Mouse (Mus musculus) MEL (cell line): Measurements from ENCODE around the gene Gm13420. TPM values are rescaled to one million over a fixed set of nuclear protein-coding genes. Genes with fewer than 3 reads are reported as not detected.
"Not testable (repeated sequence)": the region's sequence is repeated elsewhere in the genome, so short reads cannot be mapped to it uniquely, and the experiment has no call there.

ENCODE experiments used
- DNase-seq: peaks from one replicate; pipeline ENCODE4 v3.0.0; 2011; ENCODE audit warnings: low read depth, low spot score
- H3K27ac ChIP-seq: 2 replicates; pipeline ENCODE4 v1.5.1; 2012; ENCODE audit warnings: low read depth, mild to moderate bottlenecking, control low read depth, low read length, moderate library complexity; ENCODE audit not compliant: control insufficient read depth
- H3K27me3 ChIP-seq, 2 experiments: fragments of 150-350 bp in 1 of 2; sonication (generic) in 1 of 2; 2 replicates each; pipeline ENCODE4 v1.6.1; 2012; ENCODE audit warnings: low read length in 2 of 2, mild to moderate bottlenecking in 2 of 2, improper control_type of control experiment in 1 of 2, moderate library complexity in 1 of 2; ENCODE audit not compliant: insufficient read depth in 2 of 2, control insufficient read depth in 1 of 2
- H3K36me3 ChIP-seq, 2 experiments: 2 replicates each; pipeline ENCODE4 v1.6.1; 2012 to 2014; ENCODE audit warnings: low read length in 2 of 2, improper control_type of control experiment in 1 of 2, inconsistent platforms in 1 of 2, mild to moderate bottlenecking in 1 of 2; ENCODE audit not compliant: insufficient read depth in 2 of 2, control insufficient read depth in 1 of 2
- H3K4me1 ChIP-seq, 2 experiments: fragments of 150-350 bp in 1 of 2; sonication (generic) in 1 of 2; 2 replicates each; pipeline ENCODE4 v1.6.1; 2012; ENCODE audit warnings: low read length in 2 of 2, improper control_type of control experiment in 1 of 2, mild to moderate bottlenecking in 1 of 2; ENCODE audit not compliant: insufficient read depth in 2 of 2, control insufficient read depth in 1 of 2
- H3K4me3 ChIP-seq, 2 experiments: fragments of 150-350 bp in 1 of 2; sonication (generic) in 1 of 2; 2 replicates each; pipeline ENCODE4 v1.5.1; 2012; ENCODE audit warnings: low read depth in 2 of 2, low read length in 2 of 2, mild to moderate bottlenecking in 2 of 2, moderate library complexity in 2 of 2, control low read depth in 1 of 2, improper control_type of control experiment in 1 of 2; ENCODE audit not compliant: control insufficient read depth in 1 of 2, insufficient read depth in 1 of 2
- H3K79me2 ChIP-seq: 2 replicates; pipeline ENCODE4 v1.6.1; 2012; ENCODE audit warnings: mild to moderate bottlenecking, low read length, moderate library complexity; ENCODE audit not compliant: control insufficient read depth, poor library complexity, insufficient read depth
- H3K9ac ChIP-seq: 2 replicates; pipeline ENCODE4 v1.6.1; 2012; ENCODE audit warnings: low read depth, mild to moderate bottlenecking, control low read depth, low read length, moderate library complexity; ENCODE audit not compliant: control insufficient read depth, poor library complexity, severe bottlenecking
- H3K9me3 ChIP-seq: fragments of 150-350 bp; sonication (generic); replicated peaks from 2 replicates; pipeline ENCODE4 v1.6.1; 2012; ENCODE audit warnings: mild to moderate bottlenecking, low read length, improper control_type of control experiment, moderate library complexity; ENCODE audit not compliant: insufficient read depth
- CHD2 ChIP-seq: IDR thresholded peaks from 2 replicates; pipeline ENCODE4 v1.6.1; 2011; ENCODE audit warnings: low read length, improper control_type of control experiment
- CTCF ChIP-seq, 3 experiments: IDR thresholded peaks in 2 of 3; conservative IDR thresholded peaks in 1 of 3; 2 replicates each; pipeline ENCODE4 v1.5.1; 2011 to 2012; ENCODE audit warnings: low read length in 3 of 3, low read depth in 2 of 3, mild to moderate bottlenecking in 2 of 3, improper control_type of control experiment in 1 of 3, inconsistent platforms in 1 of 3, mixed read lengths in 1 of 3, moderate library complexity in 1 of 3; ENCODE audit not compliant: control insufficient read depth in 1 of 3, insufficient read depth in 1 of 3, poor library complexity in 1 of 3, severe bottlenecking in 1 of 3
- EP300 ChIP-seq, 2 experiments: IDR thresholded peaks; 2 replicates each; pipeline ENCODE4 v1.6.1; 2011; ENCODE audit warnings: improper control_type of control experiment in 2 of 2, low read length in 2 of 2, low read depth in 1 of 2, mild to moderate bottlenecking in 1 of 2
- KAT2A ChIP-seq: conservative IDR thresholded peaks from 2 replicates; pipeline ENCODE4 v1.6.1; 2012; ENCODE audit warnings: low read depth, low read length, improper control_type of control experiment, inconsistent platforms
- MAZ ChIP-seq: IDR thresholded peaks from 2 replicates; pipeline ENCODE4 v1.6.1; 2012; ENCODE audit warnings: low read depth, mild to moderate bottlenecking, inconsistent platforms, low read length, improper control_type of control experiment
- MXI1 ChIP-seq: IDR thresholded peaks from 2 replicates; pipeline ENCODE4 v1.6.1; 2011; ENCODE audit warnings: mild to moderate bottlenecking, low read depth, low read length, improper control_type of control experiment
- MYC ChIP-seq: IDR thresholded peaks from 2 replicates; pipeline ENCODE4 v1.6.1; 2011; ENCODE audit warnings: low read depth, mild to moderate bottlenecking, low read length, improper control_type of control experiment, moderate library complexity
- POLR2AphosphoS2 ChIP-seq: IDR thresholded peaks from 2 replicates; pipeline ENCODE4 v1.6.1; 2011; ENCODE audit warnings: low read length, improper control_type of control experiment
- RAD21 ChIP-seq: IDR thresholded peaks from 2 replicates; pipeline ENCODE4 v1.6.1; 2011; ENCODE audit warnings: mild to moderate bottlenecking, low read depth, low read length, improper control_type of control experiment
- SMC3 ChIP-seq: IDR thresholded peaks from 2 replicates; pipeline ENCODE4 v1.6.1; 2011; ENCODE audit warnings: low read depth, low read length, improper control_type of control experiment
- ZC3H11A ChIP-seq: IDR thresholded peaks from 2 replicates; pipeline ENCODE4 v1.6.1; 2012; ENCODE audit warnings: low read depth, mild to moderate bottlenecking, inconsistent platforms, low read length, improper control_type of control experiment
- ZKSCAN1 ChIP-seq: IDR thresholded peaks from 2 replicates; pipeline ENCODE4 v1.6.1; 2012; ENCODE audit warnings: low read depth, mild to moderate bottlenecking, inconsistent platforms, low read length, improper control_type of control experiment, moderate library complexity
- polyA plus RNA-seq, 2 experiments: library from polyadenylated mRNA; stranded (reverse) in 1 of 2; unstranded in 1 of 2; fragments of >175 nt in 1 of 2; fragments of >200 nt in 1 of 2; gene quantifications; 2 replicates each; pipeline versions ENCODE4 v1.2.1 to v1.2.4; 2012; ENCODE audit warnings: low replicate concordance in 2 of 2, low read depth in 1 of 2; ENCODE audit not compliant: insufficient read length in 2 of 2, insufficient read depth in 1 of 2, missing spikeins in 1 of 2
- total RNA-seq: library from RNA; depleted of rRNA; stranded (reverse); fragments of 300-350 nt; gene quantifications from 2 replicates; pipeline ENCODE4 v1.2.3, GENCODE M21; 2012

Gm13420 gene
- total and polyA plus RNA-seq, 3 experiments = 0.07 TPM; not detected in 2

- TF ChIP-seq POLR2AphosphoS2 = no peak
- TF ChIP-seq CHD2 = no peak
- no peak for TF ChIP-seq MAZ
Observed at GRCm38 (mm10) chr2:29711038-29711437, 40.4 kb downstream of the Gm13420 start (continued).

GRCm38 (mm10) chr2:29708209-29708608, 43.3 kb downstream of the Gm13420 start:
- not testable (repeated sequence) for H3K9me3 ChIP-seq, H3K27ac ChIP-seq, DNase-seq, H3K4me1 ChIP-seq, H3K4me3 ChIP-seq, H3K9ac ChIP-seq, H3K79me2 ChIP-seq, H3K27me3 ChIP-seq, H3K36me3 ChIP-seq

DNA sequence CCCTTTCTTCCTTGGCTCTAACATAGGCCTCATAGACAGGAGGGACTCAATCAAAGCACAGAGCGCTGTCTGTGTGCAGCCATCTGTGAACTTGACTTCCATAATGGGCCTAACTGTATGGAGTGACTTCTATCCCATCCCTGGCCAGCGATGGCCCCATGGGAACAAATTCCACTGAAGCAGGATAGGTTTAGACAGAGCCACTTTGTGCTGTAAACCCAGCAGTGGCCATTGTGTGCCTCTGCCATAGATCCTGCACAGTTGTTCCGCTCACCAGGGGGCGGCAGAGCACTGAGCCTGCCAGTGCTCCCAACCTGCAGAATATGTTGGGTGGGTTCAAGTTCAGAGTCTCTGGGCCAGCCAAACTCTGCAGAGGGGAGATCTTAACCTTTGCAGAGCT, 43.8 kb downstream of the Gm13420 start:
- Histone ChIP-seq H3K79me2 (no peaks in the 10 kb centered on the region), H3K9ac (no peak overlapping the region), H3K4me1 (no peaks in the 10 kb centered on the region), H3K27ac (no peak overlapping the region), H3K27me3 (no peaks in the 10 kb centered on the region), H3K4me3 (no peak overlapping the region), H3K9me3 (no peaks in the 10 kb centered on the region), H3K36me3 (peaks cover 0 to 10% of the 10 kb centered on the region in 2 experiments; a peak in 2 of 4 replicates)
- DNase-seq = no peak
- TF ChIP-seq EP300 (IDR thresholded peaks at IDR 0.05; ENCODE audit: low read depth in 1 of 2, low read length in 2 of 2) = no peak
- no peak for TF ChIP-seq MYC
- TF ChIP-seq SMC3 = peak; percentile 21; the same call in 1 of the 2 replicates
- peak; percentile 21 to 69 (median 51); a peak in 5 of 6 replicates for TF ChIP-seq CTCF (IDR thresholded peaks at IDR 0.05 in 2 of 3, conservative IDR thresholded peaks at IDR 0.05 in 1 of 3; ENCODE audit: control insufficient read depth in 1 of 3, insufficient read depth in 1 of 3, low read depth in 2 of 3, low read length in 3 of 3, poor library complexity in 1 of 3, severe bottlenecking in 1 of 3)
- TF ChIP-seq MXI1 = no peak
- no peak for TF ChIP-seq ZKSCAN1
- TF ChIP-seq MAZ = no peak
- TF ChIP-seq RAD21 = no peak; the same call in none of the 2 replicates

- TF ChIP-seq KAT2A (no peak), ZC3H11A (no peak)
- no peak for DNase-seq
- Histone ChIP-seq H3K9me3 (no peaks in the 10 kb centered on the region), H3K4me1 (no peaks in the 10 kb centered on the region), H3K4me3 (no peak overlapping the region), H3K27me3 (no peaks in the 10 kb centered on the region), H3K36me3 (peaks cover 0 to 8% of the 10 kb centered on the region in 2 experiments; a peak in 1 of 4 replicates), H3K27ac (no peak overlapping the region), H3K9ac (no peak overlapping the region), H3K79me2 (no peaks in the 10 kb centered on the region)
Observed at GRCm38 (mm10) chr2:29706726-29707620, 44.5 kb downstream of the Gm13420 start.
